Mouse (Mus musculus) limb, embryonic 14.5 days (tissue): ENCODE measurements around the gene Blmh. TPM values are rescaled to one million over a fixed set of nuclear protein-coding genes. Genes with fewer than 3 reads are reported as not detected.

ENCODE experiments used
- ATAC-seq: fragments of 200-750 bp; cut with Nextera tagmentation; 2 replicates; pipeline ENCODE4 v1.8.0; 2017; ENCODE audit warnings: low read depth, moderate number of reproducible peaks, moderate TSS enrichment; ENCODE audit not compliant: low FRiP score
- DNase-seq: peaks from one replicate; pipeline ENCODE4 v3.0.0-alpha.2; 2015; ENCODE audit warnings: low spot score
- H3K27ac ChIP-seq: fragments of 300-500 bp; sonication (generic); replicated peaks from 2 replicates; pipeline ENCODE4 v1.5.1; 2014; ENCODE audit warnings: low read depth, mild to moderate bottlenecking, low read length, moderate library complexity, mixed read lengths
- H3K27me3 ChIP-seq: fragments of 300-500 bp; sonication (generic); 2 replicates; pipeline ENCODE4 v1.6.1; 2014; ENCODE audit warnings: low read length, mixed read lengths; ENCODE audit not compliant: control insufficient read depth, insufficient read depth
- H3K36me3 ChIP-seq: fragments of 300-500 bp; sonication (generic); 2 replicates; pipeline ENCODE4 v1.6.1; 2014; ENCODE audit warnings: mild to moderate bottlenecking, low read length, moderate library complexity, mixed read lengths; ENCODE audit not compliant: control insufficient read depth, insufficient read depth
- H3K4me1 ChIP-seq: fragments of 300-500 bp; sonication (generic); 2 replicates; pipeline ENCODE4 v1.6.1; 2014; ENCODE audit warnings: antibody characterized with exemption, low read length, mixed read lengths; ENCODE audit not compliant: control insufficient read depth, insufficient read depth
- H3K4me2 ChIP-seq: fragments of 300-500 bp; sonication (generic); replicated peaks from 2 replicates; pipeline ENCODE4 v1.6.1; 2014; ENCODE audit warnings: low read depth, mild to moderate bottlenecking, low read length, moderate library complexity; ENCODE audit not compliant: severe bottlenecking
- H3K4me3 ChIP-seq: fragments of 300-500 bp; sonication (generic); replicated peaks from 2 replicates; pipeline ENCODE4 v1.5.1; 2014; ENCODE audit warnings: low read length
- H3K9ac ChIP-seq: fragments of 300-500 bp; sonication (generic); 2 replicates; pipeline ENCODE4 v1.6.1; 2014; ENCODE audit warnings: mild to moderate bottlenecking, low read depth, low read length, moderate library complexity; ENCODE audit not compliant: severe bottlenecking
- H3K9me3 ChIP-seq: fragments of 300-500 bp; sonication (generic); 2 replicates; pipeline ENCODE4 v1.6.1; 2016; ENCODE audit warnings: low read length; ENCODE audit not compliant: control insufficient read depth
- POLR2A ChIP-seq: fragments of 200-500 bp; IDR thresholded peaks from 2 replicates; pipeline ENCODE4 v1.8.0; 2012; ENCODE audit warnings: inconsistent platforms, mild to moderate bottlenecking, moderate library complexity, borderline replicate concordance; ENCODE audit not compliant: insufficient read depth, insufficient read length; ENCODE audit errors: extremely low read depth
- WGBS: fragments of 180-500 bp; shearing (Covaris S2); extraction: QIAGEN DNeasy Blood & Tissue Kit; methylation state at CpG from one replicate; pipeline ENCODE4 v1.1.7; 2014; 5-methylcytosine and 5-hydroxymethylcytosine counted together
- polyA plus RNA-seq, 2 experiments: library from polyadenylated mRNA; depleted of rRNA in 1 of 2; stranded (reverse) in 1 of 2; unstranded in 1 of 2; fragments of >200 nt; fragmentation: Nextera tagmentation in 1 of 2; extraction: Ambion mirVana in 1 of 2; gene quantifications; 2 replicates each; pipeline versions ENCODE4 v1.2.1 to v1.2.3; 2012 to 2014

The Blmh gene
- polyA plus RNA-seq, 2 experiments = 64.8 to 138 TPM

GRCm38 (mm10) chr11:77006616-77007015, 82.0 kb downstream of the Blmh start:
- DNase-seq (no peak), ATAC-seq (no peak)
- TF ChIP-seq POLR2A = no peak
- H3K4me3 ChIP-seq = no peak overlapping the region
- H3K9ac ChIP-seq = no peak overlapping the region
- H3K4me2 ChIP-seq = no peak overlapping the region
- no peaks in the 10 kb centered on the region for H3K9me3 ChIP-seq
- H3K27ac ChIP-seq = no peak overlapping the region
- H3K27me3 ChIP-seq = no peaks in the 10 kb centered on the region
- 25% methylated on average over 6 of the region's 6 CpGs for WGBS
- H3K36me3 ChIP-seq = no peaks in the 10 kb centered on the region
- peaks cover 3% of the 10 kb centered on the region; the same call in 1 of the 2 replicates for H3K4me1 ChIP-seq

GRCm38 (mm10) chr11:77009069-77010025, 84.7 kb downstream of the Blmh start:
- Histone ChIP-seq H3K27ac (no peak overlapping the region), H3K4me2 (no peak overlapping the region), H3K4me3 (no peak overlapping the region), H3K36me3 (no peaks in the 10 kb centered on the region), H3K9me3 (no peaks in the 10 kb centered on the region), H3K4me1 (peaks cover 3% of the 10 kb centered on the region; the same call in 1 of the 2 replicates), H3K27me3 (no peaks in the 10 kb centered on the region), H3K9ac (no peak overlapping the region)
- DNase-seq = no peak
- ATAC-seq = no peak
- WGBS = 69% methylated on average over 16 of the region's 16 CpGs
- no peak for TF ChIP-seq POLR2A

GRCm38 (mm10) chr11:77010762-77011475, 86.3 kb downstream of the Blmh start:
- Histone ChIP-seq H3K27me3 (no peaks in the 10 kb centered on the region), H3K4me1 (peaks cover 3% of the 10 kb centered on the region; the same call in 1 of the 2 replicates), H3K4me3 (no peak overlapping the region), H3K27ac (no peak overlapping the region), H3K9me3 (no peaks in the 10 kb centered on the region), H3K9ac (no peak overlapping the region), H3K4me2 (no peak overlapping the region), H3K36me3 (no peaks in the 10 kb centered on the region)
- DNase-seq = no peak
- no peak for ATAC-seq
- 74% methylated on average over 10 of the region's 10 CpGs for WGBS
- TF ChIP-seq POLR2A = no peak

GRCm38 (mm10) chr11:77018046-77018445, 93.4 kb downstream of the Blmh start:
- H3K27ac ChIP-seq = no peak overlapping the region
- no peaks in the 10 kb centered on the region for H3K4me1 ChIP-seq
- DNase-seq = no peak
- H3K9me3 ChIP-seq = no peaks in the 10 kb centered on the region
- H3K4me2 ChIP-seq = no peak overlapping the region
- H3K4me3 ChIP-seq = no peak overlapping the region
- no peak for TF ChIP-seq POLR2A
- 76% methylated on average over 11 of the region's 11 CpGs for WGBS
- no peaks in the 10 kb centered on the region for H3K36me3 ChIP-seq
- H3K9ac ChIP-seq = no peak overlapping the region
- no peaks in the 10 kb centered on the region for H3K27me3 ChIP-seq
- no peak for ATAC-seq

GRCm38 (mm10) chr11:77019539-77019938, 94.9 kb downstream of the Blmh start:
- no peaks in the 10 kb centered on the region for H3K36me3 ChIP-seq
- DNase-seq (no peak), ATAC-seq (no peak)
- 75% methylated on average over 8 of the region's 8 CpGs for WGBS
- no peak for TF ChIP-seq POLR2A
- H3K4me2 ChIP-seq = no peak overlapping the region
- H3K9me3 ChIP-seq = no peaks in the 10 kb centered on the region
- H3K4me3 ChIP-seq = no peak overlapping the region
- H3K27me3 ChIP-seq = no peaks in the 10 kb centered on the region
- no peaks in the 10 kb centered on the region for H3K4me1 ChIP-seq
- H3K27ac ChIP-seq = no peak overlapping the region
- H3K9ac ChIP-seq = no peak overlapping the region
